Mouse (Mus musculus) olfactory bulb, adult 2 months (tissue): ENCODE measurements around the gene Faf1. TPM values are rescaled to one million over a fixed set of nuclear protein-coding genes. Genes with fewer than 3 reads are reported as not detected.

ENCODE experiments used
- H3K27ac ChIP-seq: fragments of 200-500 bp; 2 replicates; pipeline ENCODE4 v1.5.1; 2012; ENCODE audit warnings: low read depth, low read length; ENCODE audit not compliant: insufficient read depth
- H3K4me1 ChIP-seq: fragments of 200-500 bp; 2 replicates; pipeline ENCODE4 v1.6.1; 2012; ENCODE audit warnings: low read length; ENCODE audit not compliant: control insufficient read depth, insufficient read depth
- H3K4me3 ChIP-seq: fragments of 200-500 bp; 2 replicates; pipeline ENCODE4 v1.5.1; 2012; ENCODE audit warnings: mild to moderate bottlenecking, low read depth, low read length, moderate library complexity; ENCODE audit not compliant: insufficient read depth
- CTCF ChIP-seq: fragments of 200-500 bp; IDR thresholded peaks from 2 replicates; pipeline ENCODE4 v1.5.1; 2012; ENCODE audit warnings: low read depth, mild to moderate bottlenecking, low read length, moderate library complexity; ENCODE audit not compliant: insufficient read depth
- POLR2A ChIP-seq: fragments of 200-500 bp; IDR thresholded peaks from 2 replicates; pipeline ENCODE4 v1.6.1; 2012; ENCODE audit warnings: mild to moderate bottlenecking, low read depth, low read length, moderate library complexity; ENCODE audit not compliant: insufficient read depth
- WGBS: fragments of 180-500 bp; shearing (Covaris S2); methylation state at CpG from one replicate; pipeline ENCODE4 v1.1.7; 2018; 5-methylcytosine and 5-hydroxymethylcytosine counted together
- polyA plus RNA-seq: library from polyadenylated mRNA; stranded (reverse); fragments of >200 nt; gene quantifications from 2 replicates; pipeline ENCODE4 v1.2.4, GENCODE M21; 2012; ENCODE audit warnings: low replicate concordance; ENCODE audit not compliant: missing spikeins, insufficient read depth, insufficient read length

The Faf1 gene
- polyA plus RNA-seq, 1 experiment: not detected

GRCm38 (mm10) chr4:109661183-109661582 lies 15.2 kb upstream of the Faf1 start:
- Histone ChIP-seq H3K4me1 (peaks cover 11% of the 10 kb centered on the region), H3K27ac (no peak overlapping the region), H3K4me3 (no peak overlapping the region)
- WGBS: 90% methylated on average over 5 of the region's 5 CpGs
- TF ChIP-seq POLR2A (no peak), CTCF (no peak)

DNA sequence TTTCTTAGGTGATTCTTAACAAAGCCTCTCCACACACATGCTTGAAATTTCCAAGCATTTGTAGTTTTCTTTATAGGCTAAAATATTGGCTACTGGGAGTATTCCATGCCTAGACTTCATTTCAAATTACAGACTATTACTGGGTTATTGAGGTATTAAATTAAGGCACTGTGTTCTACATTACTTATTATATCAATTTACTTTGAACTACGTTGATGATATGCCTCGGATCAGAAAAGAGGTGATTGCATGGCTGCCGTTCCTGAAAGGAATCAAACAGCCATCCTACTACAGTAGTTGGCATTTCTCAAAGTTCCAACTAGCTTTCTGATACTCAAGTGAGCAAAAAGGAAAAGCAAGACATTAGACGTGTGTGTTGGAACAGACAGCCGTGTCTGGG lies 14.1 kb upstream of the Faf1 start:
- no peak overlapping the region for H3K4me3 ChIP-seq
- no peak overlapping the region for H3K27ac ChIP-seq
- 72% methylated on average over 5 of the region's 5 CpGs for WGBS
- H3K4me1 ChIP-seq: peaks cover 8% of the 10 kb centered on the region
- TF ChIP-seq CTCF (no peak), POLR2A (no peak)

- Histone ChIP-seq H3K4me1 (peaks cover 3% of the 10 kb centered on the region; the same call in 1 of the 2 replicates), H3K4me3 (no peak overlapping the region), H3K27ac (no peak overlapping the region)
- TF ChIP-seq POLR2A (no peak), CTCF (no peak)
- WGBS: 36% methylated on average over 5 of the region's 5 CpGs
Measured at GRCm38 (mm10) chr4:109664091-109664490, 12.3 kb upstream of the Faf1 start.

- Histone ChIP-seq H3K4me1 (peaks cover 3% of the 10 kb centered on the region; the same call in 1 of the 2 replicates), H3K27ac (no peak overlapping the region), H3K4me3 (peak overlapping the region; percentile 97)
- WGBS: under 1% methylated on average over 49 of the region's 49 CpGs
- no peak for TF ChIP-seq POLR2A
- no peak for TF ChIP-seq CTCF
Measured at GRCm38 (mm10) chr4:109665101-109665981, 11.0 kb upstream of the Faf1 start.

DNA sequence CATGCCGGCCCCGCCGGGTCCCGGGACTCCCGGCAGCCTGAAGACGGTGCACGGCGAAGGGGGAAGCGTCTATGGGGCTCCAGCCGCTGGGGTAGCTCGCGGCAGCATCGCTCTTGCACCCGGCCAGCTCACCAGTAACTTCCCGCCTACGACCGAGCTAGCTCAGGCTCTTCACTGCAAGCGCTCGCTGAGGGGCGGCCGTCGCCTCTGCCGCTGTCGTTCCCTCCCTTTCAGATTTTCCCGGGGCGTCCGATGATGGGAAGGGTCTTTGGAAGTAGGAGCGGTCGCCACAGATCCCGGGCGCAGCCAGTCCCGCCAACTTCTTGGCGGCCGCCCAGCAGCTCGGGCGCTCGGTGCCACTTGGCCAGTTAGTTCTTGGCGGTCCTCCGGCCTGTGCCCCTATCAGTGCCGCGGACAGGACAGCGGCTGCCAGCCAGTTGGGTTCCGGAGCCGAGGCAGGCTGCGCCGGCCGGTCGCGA lies 10.4 kb upstream of the Faf1 start:
- H3K4me3 ChIP-seq: peak overlapping the region; percentile 97
- peaks cover 3% of the 10 kb centered on the region; the same call in 1 of the 2 replicates for H3K4me1 ChIP-seq
- no peak overlapping the region for H3K27ac ChIP-seq
- TF ChIP-seq CTCF: no peak
- TF ChIP-seq POLR2A: no peak
- WGBS: under 1% methylated on average over 49 of the region's 49 CpGs

GRCm38 (mm10) chr4:109666461-109667269 lies 9.7 kb upstream of the Faf1 start, which contains the start of gene Cdkn2c:
TSS of gene Cdkn2c (minus strand) at chr4:109667189.
- H3K4me3 ChIP-seq: peak within 1 kb of the TSS; percentile 97
- WGBS: under 1% methylated on average over 64 of the region's 64 CpGs

GRCm38 (mm10) chr4:109667518-109667917 lies 8.9 kb upstream of the Faf1 start:
- WGBS: 54% methylated on average over 2 of the region's 2 CpGs
- H3K4me3 ChIP-seq: no peak overlapping the region
- H3K27ac ChIP-seq: no peak overlapping the region
- TF ChIP-seq CTCF: no peak
- TF ChIP-seq POLR2A: no peak
- peaks cover 3% of the 10 kb centered on the region; the same call in 1 of the 2 replicates for H3K4me1 ChIP-seq

More at GRCm38 (mm10) chr4:109666461-109667269, 9.7 kb upstream of the Faf1 start, which contains the start of gene Cdkn2c:
- peaks cover 3% of the 10 kb centered on the region; the same call in 1 of the 2 replicates for H3K4me1 ChIP-seq
- H3K27ac ChIP-seq: peak within 1 kb of the TSS; percentile 96
- TF ChIP-seq POLR2A (peak; percentile 52; the same call in 1 of the 2 replicates), CTCF (no peak)

DNA sequence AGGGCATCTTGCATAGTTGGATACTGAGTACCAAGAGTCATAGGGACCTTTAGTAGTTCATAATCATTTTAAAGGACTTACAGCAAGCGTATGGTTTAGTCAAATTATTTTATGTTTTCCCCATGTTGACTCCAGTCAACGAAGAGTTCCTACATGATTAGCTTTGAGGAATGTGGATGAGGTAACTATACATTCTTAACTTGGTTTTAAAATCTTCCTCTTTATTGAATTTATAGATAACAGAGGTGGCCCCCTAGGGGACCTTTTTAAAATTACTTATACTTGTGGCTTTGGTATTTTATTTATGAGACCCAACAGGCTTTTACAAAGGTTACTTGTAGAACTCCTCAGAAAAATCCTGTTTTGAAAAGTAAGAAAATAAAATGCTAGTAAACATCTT lies 6.2 kb upstream of the Faf1 start:
- 63% methylated on average over 2 of the region's 2 CpGs for WGBS
- peaks cover 3% of the 10 kb centered on the region; the same call in 1 of the 2 replicates for H3K4me1 ChIP-seq
- TF ChIP-seq POLR2A (no peak), CTCF (no peak)

More for the DNA sequence above, 6.2 kb upstream of the Faf1 start:
- H3K4me3 ChIP-seq: no peak overlapping the region
- no peak overlapping the region for H3K27ac ChIP-seq
